Mouse (Mus musculus) mesoderm, embryonic 11.5 days (tissue): Measurements from ENCODE around the gene Ints7.

ENCODE experiments used
- DNase-seq: peaks from one replicate; pipeline ENCODE4 v3.0.0-alpha.2; 2012; ENCODE audit warnings: low read depth, low spot score

Ints7 gene

GRCm38 (mm10) chr1:191575458-191576247 is at the start of gene Ints7, which contains the start of gene Dtl:
Ints7 (plus strand) TSS chr1:191575636.
Dtl (minus strand) TSS chr1:191575544.
- DNase-seq: peak; percentile 100

DNA sequence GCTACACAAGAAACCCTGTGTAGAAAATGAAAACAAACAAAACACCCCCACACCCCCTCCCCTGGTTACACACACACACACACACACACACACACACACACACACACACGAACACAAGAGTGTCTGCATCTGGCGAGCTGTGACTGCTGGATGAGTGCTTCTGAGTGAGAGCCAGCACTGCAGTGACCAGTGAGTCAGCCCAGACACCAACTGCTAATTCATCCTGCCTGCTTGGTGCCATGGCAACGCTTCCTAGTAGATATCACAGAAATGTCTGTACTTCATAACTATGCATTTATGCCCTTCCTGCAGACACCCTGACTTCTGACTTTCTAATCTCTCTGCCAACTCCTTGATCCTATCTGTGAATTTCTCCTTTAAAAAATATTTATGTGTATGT is 48.3 kb upstream of the Ints7 start:
- no peak for DNase-seq

GRCm38 (mm10) chr1:191527921-191528612 is 47.4 kb upstream of the Ints7 start:
- DNase-seq: no peak

- DNase-seq: no peak
Measured at GRCm38 (mm10) chr1:191529406-191529805, 46.0 kb upstream of the Ints7 start.

DNA sequence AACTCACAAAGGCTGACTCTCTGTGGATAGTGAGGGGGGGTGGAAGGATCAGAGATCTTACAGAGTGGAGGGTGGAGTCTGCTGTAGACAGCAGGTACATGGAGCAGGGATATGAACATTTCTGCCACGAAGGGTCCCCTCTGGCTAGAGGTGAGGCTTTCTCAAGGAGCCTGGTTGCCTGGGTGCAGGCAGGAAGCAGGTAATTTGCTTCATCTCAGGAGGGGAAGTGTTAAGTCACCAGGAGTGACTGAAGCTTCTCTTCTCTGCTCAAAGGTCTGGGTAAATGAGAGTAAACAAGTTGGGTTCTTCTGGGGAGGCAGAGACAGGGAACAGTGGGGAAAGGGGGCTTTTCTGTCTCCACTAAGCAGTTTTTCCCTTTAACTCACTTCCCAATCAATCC is 44.4 kb upstream of the Ints7 start:
- no peak for DNase-seq

DNA sequence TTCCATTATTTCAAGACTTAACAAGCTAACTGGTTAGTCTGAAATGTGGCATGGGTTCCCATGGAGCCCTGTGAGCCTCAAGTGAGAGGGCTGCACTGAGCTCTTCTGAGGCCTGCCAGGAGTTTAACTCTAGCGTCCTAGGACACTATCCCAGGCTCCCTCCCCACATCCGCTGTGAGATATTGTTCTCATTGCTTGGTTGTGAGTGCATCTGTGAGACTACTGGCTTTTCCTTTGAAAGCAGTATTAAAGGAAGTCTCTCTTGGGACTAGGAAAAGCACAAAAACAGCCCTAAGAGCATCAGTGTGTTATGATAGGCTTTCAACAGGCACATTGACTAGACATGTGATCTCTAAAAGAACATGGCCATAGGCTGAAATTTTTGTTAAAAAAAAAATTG is 40.5 kb upstream of the Ints7 start:
- DNase-seq: no peak

DNA sequence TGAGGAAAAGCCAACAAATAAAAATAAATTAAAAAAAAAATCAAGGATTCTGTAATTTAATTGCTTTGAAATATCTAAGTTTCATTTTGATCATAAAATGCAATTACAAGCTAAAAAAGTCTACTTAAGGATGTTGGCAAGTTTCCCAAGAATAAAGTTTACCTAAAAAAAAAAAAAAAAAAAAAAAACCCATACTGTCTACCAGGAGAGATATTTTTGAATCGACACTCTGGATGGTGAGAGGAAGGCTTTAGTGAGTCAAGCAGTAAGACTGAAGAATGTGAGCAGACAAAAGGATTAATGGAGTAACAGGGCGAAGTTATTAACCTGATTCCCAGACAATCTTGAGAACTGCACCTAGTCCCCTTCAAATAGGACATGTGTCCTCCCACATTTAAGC is 35.1 kb upstream of the Ints7 start:
- no peak for DNase-seq

DNA sequence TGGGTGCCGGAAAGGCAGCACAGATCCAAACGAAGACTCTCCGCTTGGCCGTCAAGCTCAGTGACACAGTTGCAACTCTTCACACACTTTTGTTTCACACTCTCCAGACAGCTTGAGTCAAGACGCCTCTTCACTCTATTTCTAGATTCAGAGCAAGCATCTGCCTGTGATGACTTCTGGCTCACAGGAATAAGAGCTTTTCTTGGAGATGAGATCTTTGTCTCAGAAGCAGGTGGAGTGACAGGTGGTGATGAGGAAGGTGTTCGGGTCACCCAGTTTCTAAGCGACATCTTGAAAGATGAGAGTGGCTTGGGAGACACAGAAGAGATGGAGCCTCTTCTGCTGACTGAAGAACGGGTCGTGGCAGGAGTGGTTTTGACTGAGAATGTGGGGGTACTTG is 34.4 kb upstream of the Ints7 start:
- DNase-seq: no peak

- DNase-seq: no peak
Measured at GRCm38 (mm10) chr1:191541619-191542018, 33.8 kb upstream of the Ints7 start.

GRCm38 (mm10) chr1:191543747-191544146 is 31.7 kb upstream of the Ints7 start:
- no peak for DNase-seq

DNA sequence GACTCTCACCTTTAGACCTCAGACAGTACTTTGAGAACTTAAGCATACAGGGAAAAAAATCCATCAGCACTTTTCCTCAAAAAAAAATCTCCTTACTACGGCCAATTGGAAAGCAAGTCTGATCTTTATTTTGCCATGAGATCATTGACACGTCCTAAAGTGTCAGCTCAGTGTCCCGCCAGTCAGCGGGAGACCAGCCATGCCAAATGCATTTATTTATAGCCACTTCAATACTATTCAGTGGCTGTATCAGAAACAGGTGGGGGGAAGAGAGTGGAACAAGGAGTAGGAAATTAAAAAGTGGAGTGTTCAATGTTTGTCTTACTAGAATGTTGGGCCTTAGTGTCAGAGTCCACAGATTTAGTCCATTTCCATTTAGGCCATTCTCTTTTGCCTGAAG is 24.6 kb upstream of the Ints7 start:
- no peak for DNase-seq

DNA sequence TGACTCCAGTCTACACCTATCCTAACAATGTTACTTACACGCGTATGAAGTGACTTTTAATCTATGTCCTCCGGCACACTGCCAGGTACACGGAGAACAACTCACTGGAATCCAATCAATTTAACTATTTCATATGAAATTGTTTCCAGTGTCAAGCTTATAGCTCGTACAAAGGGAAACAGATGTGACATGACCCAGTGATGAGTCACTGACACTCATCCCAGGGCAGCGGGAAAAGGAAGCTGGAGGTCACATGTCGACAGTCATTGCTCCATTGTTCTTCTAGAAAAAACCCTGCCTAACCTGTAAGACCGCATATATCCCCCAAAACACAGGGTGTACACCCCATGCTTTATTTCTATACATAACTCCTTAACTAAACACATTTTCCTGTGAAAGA is 18.3 kb upstream of the Ints7 start:
- peak; percentile 12 for DNase-seq

DNA sequence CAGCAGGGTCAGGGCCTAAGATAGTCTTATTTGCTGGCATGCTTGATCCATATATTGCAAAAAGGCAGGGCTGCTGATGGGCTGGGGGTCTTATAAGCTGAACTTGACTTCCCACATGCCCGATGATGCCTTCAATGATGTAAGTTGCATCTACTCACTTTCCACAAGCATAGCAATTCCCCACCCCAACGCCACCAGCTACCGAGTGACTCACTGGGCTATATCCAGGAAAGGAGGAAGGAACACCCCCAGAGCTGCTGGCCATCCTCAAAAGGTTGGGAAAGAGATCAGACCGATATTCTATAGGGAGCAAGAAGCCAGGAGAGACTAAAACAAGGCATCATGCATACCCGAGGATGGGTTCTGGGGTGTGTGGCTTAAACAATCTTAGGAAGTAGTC is 15.7 kb upstream of the Ints7 start:
- no peak for DNase-seq

GRCm38 (mm10) chr1:191562823-191563365 is 12.5 kb upstream of the Ints7 start:
- peak; percentile 51 for DNase-seq

- no peak for DNase-seq
Measured at GRCm38 (mm10) chr1:191567859-191568258, 7.6 kb upstream of the Ints7 start.

DNA sequence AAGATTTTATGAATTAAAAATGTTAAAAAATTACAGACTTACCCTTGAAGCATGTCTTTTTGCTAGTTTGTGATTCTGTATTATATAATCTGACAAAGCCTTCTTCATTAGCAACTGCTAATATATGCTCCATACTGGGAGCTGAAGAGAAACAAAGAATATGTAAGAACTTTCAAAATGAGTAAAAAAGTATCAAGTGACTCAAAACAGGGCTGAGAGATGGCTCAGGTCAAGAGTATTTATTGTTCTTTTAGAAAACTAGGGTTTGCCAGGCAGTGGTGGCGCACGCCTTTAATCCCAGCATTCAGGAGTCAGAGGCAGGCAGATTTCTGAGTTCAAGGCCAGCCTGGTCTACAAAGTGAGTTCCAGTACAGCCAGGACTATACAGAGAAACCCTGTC is 5.8 kb upstream of the Ints7 start:
- no peak for DNase-seq

DNA sequence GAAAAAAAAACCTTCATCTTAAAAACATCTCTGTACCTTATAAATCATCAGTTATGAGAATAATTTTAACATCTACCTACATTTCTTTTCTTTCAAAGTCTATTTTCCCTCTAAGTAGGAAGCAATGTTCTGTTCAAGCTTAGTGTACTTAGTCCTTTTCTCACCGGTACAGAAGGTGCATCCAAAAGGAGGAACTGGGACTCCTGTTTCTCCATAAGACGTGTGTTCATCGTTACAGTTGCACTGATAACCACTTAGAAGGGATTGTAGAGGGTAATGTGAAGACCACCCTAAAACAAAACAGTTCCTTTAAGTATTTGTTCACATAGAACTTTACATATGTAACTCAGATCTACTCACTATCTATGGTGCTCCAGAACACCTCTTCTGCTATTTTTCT is 5.0 kb upstream of the Ints7 start:
- no peak for DNase-seq

DNA sequence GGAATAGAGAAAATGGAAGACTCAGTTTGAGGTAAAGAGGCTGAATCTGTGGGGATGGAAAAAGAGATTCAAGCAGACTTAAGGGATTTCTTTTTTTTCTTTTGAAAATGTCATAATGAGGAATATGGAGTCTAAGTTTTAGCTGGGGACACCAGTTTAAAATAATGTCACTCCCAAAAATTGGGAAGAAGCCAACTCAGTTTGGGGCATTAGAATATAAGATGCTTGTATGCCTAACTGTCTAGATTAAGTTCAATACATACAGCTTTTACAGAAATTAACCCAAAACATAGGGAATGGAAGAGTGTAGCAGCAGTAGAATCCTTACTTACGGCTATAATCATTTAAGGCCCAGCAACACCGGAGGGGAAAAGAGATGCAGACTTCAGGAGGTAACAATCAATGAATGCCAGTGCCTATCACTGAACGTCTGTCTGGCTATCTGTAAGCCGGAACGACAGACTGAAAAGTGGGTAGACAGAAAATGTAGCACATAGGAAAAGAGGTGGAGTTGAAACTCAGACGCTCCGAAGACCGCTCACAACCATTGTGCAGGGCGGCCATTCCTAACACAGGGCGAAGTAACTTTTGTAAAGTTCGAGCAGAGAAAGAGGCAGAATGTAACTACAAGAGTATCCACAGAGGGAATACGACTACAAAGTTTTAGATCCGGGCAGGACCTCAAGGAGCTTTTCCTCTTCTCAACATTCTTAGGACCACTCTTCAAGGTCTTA is 1.4 kb upstream of the Ints7 start:
- DNase-seq: no peak

DNA sequence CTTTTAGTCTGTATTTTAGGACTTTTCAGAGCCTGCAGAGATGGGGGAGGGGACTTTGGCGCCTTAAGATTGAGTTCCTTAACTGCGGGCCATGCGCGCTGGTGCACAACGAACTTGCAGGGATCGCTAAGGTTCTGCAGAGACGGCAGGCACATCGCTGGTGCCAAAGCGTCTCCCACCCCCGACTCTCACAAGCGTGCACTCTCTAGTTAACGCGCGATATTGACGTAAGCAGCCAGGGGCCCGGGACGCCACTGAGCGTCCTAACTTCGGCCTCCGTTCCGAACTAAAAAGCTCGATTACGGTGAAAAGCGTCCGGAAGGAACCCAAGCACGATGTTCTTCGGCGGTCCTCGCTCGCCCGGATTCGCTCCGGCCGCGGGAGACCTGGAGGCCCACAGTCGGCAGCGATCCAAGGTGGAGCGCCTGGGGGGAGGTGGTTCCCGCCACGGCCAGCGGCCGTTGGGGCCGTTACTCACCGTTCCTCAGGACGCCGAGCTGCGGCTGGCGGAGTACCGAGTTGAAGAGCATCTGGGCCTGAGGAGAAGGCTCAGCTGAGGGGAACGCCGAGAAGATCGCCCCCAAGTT is 472 bp upstream of the Ints7 start:
- peak; percentile 75 for DNase-seq

- DNase-seq: no peak
Measured at GRCm38 (mm10) chr1:191579524-191579923, 4.1 kb downstream of the Ints7 start.

DNA sequence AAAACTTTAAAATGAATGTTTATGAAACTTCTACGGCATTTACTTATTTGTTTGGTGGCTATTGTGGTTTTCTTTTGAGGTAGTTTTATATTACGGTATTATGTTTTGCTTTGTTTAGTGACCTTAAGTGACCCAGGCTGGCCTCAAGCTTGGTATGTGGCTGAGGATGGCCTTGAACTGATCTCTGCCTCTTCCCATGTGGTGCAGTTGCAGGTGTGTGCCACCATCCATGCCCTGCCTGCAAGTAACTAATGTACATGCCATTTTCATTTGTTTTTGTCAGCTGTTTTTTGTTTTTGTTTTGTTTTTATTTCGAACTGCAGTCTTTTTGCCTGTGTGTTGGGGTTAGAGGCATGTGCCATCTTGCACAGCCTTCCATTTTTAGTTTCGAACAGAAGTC is 6.2 kb downstream of the Ints7 start:
- no peak for DNase-seq

DNA sequence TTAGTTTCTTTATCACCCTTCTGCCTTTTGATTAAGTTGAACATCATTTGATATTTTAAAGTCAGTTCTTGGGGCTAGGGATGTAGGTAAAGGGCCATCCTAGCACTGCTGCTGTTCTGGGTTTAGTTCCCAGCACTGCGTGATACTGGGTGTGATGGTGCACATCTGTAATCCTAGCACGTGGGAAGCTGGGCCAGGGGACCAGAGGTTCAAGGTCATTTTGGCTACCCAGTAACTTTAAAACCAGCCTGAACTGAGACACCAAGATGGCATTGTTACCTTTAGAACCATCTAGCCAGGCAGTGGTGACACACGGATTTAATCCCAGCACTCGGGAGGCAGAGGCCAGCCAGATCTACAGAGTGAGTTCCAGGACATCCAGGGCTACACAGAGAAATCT is 8.4 kb downstream of the Ints7 start:
- DNase-seq: no peak
